Mouse (Mus musculus) gastrocnemius, adult 8-10 months (tissue): ENCODE measurements around the gene Rnasek. TPM values are rescaled to one million over a fixed set of nuclear protein-coding genes. Genes with fewer than 3 reads are reported as not detected.
A peak's percentile ranks its signal among the peaks of the same experiment; 100 is the strongest.

ENCODE experiments used
- DNase-seq, 2 experiments: peaks; one replicate each; pipeline ENCODE4 v3.0.0; 2022; ENCODE audit warnings: low spot score in 2 of 2
- total RNA-seq, 4 experiments: library from RNA; stranded (reverse); gene quantifications; 2 replicates each; pipeline ENCODE4 v1.2.4; 2022

The Rnasek gene
- total RNA-seq, 4 experiments from 2014 or later: 92.8 to 127 (median 113) TPM

- DNase-seq: peak; percentile 95
These were observed 2.0 kb downstream of the Rnasek start, which contains the start of gene 0610010K14Rik for GRCm38 (mm10) chr11:70237457-70238167. Gene 0610010K14Rik, minus strand, starts transcription at chr11:70237914.

GRCm38 (mm10) chr11:70236717-70237116 is 2.9 kb downstream of the Rnasek start:
- no peak for DNase-seq

DNA sequence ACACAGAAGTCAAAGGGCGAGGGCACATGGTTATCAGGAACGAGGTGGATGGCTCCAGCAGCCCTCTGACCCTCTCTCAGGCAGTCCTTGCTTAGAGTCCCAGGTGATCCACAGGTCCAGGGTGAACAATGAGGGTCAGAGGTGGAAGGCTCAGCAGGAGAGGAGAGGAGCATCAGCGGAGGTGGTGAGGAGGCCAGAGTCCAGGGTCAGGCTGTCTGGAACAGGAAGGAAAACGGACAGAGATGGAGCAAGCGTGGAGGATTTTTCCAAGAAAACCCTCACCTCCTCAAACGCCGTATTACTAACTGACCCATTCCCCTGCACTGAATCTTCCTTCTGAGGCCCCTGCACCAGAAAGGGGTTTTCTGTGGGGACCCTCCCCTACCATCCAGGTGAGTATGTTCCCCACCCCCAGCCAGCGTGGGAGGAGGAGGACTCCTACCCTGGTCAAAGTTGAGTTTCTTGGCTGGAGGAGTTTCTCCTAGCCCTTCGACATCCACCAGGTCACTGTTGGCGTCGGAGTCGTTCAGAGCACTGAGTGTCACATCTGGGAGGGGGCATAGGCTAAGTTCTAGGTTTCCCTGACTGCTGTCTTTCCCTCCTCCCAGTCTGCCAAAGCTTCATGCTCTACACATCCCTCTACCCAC is 4.3 kb downstream of the Rnasek start:
- DNase-seq: no peak

GRCm38 (mm10) chr11:70234497-70234896 is 5.1 kb downstream of the Rnasek start:
- DNase-seq: no peak

DNA sequence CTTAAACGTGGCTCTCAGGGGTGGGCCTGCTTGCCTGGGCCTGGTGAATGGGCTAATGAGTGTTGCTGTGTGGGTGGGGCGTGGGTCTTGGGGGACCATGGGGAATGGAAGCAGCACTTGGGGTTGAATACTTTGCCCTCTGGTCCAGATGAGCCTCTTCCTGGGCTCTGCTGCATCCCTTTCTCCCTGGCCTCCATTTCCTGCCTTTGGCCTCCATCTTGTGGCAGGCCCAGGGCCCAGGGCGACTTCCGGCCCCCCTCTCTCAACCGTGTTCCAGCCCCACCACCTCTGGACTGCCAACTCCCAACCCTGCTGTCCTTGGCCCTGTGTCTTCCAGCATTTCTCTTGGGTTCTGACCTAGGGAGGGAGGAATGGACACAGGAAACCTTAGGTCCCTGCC is 5.6 kb downstream of the Rnasek start:
- DNase-seq: peak in 1 of 2 experiments; percentile 49

- no peak for DNase-seq
These were observed 6.6 kb downstream of the Rnasek start for GRCm38 (mm10) chr11:70233016-70233415.

DNA sequence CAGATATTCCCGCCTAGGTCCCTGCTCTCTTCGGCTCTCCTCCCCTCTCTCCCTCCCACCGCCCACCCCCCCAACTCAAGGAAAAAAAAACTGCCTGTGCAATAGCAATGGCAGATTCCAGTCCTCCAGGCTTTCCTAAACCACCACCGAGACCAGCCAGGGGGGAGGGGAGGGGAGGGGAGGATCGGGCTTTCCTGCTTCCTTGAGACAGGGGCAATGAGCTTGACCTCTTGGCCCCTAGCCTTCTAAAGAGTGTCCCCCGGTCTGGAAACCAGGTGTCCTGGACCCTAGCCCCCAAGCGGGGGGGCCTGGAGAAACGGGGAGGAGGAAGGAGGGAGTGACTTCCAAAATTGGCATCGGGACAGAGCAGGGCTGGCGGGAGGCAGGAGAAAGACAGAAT is 7.1 kb downstream of the Rnasek start:
- DNase-seq: no peak

DNA sequence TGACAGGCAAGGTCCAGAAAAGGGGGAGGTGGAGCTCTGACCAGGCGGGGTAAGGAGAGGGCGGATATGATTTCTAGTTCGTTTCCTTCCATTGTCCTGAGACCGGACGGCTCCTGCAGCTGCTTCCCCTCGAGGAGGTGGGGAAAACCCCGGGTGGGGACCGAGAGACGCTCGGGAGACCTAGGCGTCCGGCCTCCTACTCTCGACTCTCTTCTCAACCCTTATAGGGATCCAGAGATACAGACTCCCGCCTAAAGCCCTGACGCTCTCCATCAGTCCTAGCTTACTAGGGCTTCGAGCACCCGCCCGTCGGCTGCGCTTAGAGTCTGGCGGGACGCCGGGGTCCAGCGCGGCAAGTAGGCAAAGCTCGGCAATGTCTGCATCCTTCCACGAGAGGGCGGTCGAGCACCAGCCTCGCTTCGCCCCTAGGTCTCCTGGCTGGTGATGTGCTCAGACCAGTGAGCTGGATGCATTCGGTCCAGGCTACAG is 9.4 kb downstream of the Rnasek start:
- peak; percentile 59 to 71 for DNase-seq

DNA sequence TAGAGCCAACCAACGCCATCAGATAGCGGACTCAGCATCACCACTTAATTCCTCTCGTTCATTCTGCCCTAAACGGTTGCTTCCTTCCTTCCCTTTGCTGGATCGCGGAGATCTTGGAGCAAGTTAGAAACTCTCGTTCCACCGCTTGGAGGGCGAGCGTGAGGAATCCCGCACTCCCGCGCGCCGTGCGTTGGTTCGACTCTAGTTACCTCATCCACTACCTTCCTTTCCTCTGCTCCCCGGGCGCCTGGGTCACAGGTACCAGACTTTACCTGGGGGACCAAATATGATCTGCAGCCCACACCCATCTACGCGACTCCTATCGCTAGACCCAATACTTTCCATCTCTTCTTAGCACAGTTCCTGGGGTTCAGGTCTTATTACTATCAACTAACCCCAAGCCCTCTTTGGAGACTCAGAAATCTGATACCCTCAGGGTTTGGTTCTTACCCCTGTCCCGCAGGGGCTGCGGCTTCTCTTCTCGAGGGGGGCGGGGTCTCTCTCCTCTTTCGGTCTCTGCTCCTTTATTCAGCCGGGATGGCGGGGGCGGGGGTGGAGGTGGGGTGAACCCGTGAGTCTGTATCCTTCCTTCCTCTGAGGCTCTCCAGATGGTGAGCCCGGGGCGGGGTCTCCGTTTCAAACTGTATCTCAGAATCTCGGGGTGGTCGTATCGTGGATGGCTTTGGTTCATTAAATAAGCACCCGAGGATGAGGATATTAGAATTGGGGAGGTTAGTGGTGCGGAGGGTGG is 10.2 kb downstream of the Rnasek start, which contains the start of gene Bcl6b:
TSS of gene Bcl6b (minus strand) at position 539 of the 751 bp plus-strand sequence.
- DNase-seq: no peak

GRCm38 (mm10) chr11:70228828-70229227 is 10.8 kb downstream of the Rnasek start:
- DNase-seq: peak; percentile 62 to 66

DNA sequence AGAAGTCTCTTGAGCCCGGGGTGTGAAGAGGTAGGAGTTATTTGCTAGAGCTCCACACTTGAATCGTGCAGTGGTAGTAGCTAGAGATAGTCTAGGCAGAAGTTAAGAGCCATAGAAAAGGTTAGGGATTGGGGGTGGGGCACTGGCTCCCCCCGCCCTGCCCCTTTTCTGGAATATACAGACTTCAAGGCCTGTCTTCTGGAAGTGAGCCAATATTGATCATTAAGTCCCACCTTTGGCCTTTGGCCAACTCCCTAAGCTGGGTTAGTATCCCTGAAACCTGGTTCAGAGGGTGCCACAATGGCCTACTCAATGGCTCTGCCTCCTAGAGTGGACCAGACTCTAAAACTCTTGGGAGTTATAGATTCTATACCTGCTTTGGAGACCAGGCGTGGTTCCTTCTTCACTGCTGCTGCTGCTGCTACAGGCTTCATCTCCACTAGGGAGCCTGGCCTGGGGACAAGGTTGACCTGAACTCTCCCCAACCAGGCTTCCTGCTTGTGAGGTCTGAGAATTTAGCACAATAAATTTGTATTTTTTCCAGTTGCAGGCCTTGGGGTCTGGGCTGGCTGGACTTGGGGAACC is 11.9 kb downstream of the Rnasek start:
- no peak for DNase-seq

DNA sequence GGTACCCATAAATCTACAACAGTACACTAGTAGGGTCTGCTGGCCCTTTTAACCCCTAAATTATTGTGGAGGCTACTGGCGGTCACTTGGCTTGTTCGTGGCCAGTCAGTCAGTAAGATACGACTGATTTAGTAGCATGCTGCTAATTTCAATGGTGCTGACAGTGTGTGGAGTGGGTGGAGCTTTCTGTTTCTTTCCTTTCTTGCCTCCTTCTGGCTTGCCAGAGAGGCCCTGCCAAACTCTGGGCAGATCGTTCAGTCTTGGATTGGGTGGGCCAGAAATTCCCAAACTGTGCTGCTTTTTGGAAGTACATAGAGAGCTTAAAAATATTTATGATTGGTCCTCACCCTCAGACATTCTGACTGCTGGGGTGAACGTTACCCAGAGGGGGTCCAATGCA is 12.5 kb downstream of the Rnasek start:
- DNase-seq: no peak

DNA sequence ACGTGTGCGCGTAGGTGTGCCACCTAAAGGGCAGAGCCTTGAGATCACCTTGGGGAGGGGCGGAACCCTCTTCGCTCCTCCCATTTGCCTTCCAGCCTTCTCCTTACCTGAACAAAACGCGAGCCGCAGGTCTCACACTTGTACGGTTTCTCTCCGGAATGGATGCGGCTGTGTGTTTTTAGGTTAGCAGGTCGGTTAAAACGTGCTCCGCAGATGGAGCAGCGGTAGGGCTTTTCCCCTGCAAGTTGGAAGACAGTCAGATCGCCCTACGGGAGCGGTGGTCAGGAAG is 13.1 kb downstream of the Rnasek start:
- DNase-seq: no peak

- DNase-seq: no peak
These were observed 13.6 kb downstream of the Rnasek start for GRCm38 (mm10) chr11:70225798-70226601.

- no peak for DNase-seq
These were observed 15.9 kb downstream of the Rnasek start for GRCm38 (mm10) chr11:70223724-70224123.

- DNase-seq: no peak
These were observed 17.8 kb downstream of the Rnasek start for GRCm38 (mm10) chr11:70221603-70222500.

DNA sequence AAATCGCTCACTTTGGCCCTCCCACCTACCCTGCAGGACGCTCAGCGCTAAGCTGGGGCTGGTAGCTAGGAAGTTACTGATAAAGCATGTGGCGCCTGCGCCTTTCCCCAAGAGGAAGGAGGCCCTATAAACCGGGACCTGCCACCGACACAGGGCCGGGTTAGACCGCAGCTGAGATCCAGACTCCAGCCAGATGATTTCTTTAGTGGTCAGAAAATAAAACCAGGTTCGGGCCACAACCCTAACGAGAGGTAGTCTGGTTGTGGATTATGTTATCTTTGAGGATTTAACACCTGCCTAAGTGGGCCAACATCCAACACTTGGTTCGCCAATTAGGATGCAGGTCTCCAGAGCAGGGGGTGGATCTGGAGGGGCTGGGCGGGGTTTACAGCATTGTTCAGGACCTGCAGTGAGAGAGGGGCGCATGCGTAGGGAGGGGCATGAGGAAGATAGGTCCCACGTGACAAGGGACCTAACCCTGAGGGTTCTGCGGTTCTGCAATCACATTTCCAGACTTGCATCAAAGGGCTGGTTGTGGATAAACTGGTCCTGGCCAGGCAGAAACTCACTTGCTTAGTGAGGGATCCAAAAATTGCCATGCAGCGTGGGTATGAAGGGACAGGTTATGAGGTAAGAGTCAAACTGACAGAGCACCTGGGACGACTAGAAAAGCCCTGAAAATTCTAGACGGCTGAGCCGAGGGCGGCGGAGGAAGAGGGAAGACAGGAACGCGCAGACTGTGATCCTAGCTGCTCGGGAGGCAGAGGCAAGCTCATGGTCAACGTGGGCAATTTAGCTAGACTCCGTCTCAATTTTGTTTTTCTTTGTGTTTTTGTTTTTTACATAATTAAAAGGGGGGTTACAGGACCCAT is 18.7 kb downstream of the Rnasek start, which contains the start of gene Slc16a13:
TSS of gene Slc16a13 (minus strand) at position 334 of the 872 bp plus-strand sequence.
- DNase-seq: peak; percentile 67 to 80

DNA sequence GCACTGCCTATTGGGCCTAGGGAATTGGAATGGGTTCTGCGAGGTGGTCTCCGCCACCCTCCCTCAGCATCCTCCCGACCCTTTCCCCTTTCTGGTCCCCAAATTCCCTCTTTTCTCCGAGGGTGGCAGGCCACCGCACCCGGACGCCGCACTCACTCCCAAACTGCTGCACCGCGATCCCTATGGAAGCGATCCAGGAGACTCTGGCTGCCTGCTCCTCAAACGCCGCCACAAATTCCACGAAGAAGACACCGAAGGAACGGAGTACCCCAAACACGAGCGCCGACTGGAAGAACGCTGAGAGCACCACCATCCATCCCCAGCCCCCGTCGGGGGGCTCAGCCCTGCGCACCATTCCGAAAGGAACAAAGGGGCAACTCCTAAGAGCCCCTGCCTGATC is 19.3 kb downstream of the Rnasek start:
- no peak for DNase-seq

GRCm38 (mm10) chr11:70219873-70220272 is 19.8 kb downstream of the Rnasek start:
- no peak for DNase-seq
